Mouse (Mus musculus) gastrocnemius, postnatal 4 days (tissue): ENCODE data around the gene Tgfa. TPM values are rescaled to one million over a fixed set of nuclear protein-coding genes. Genes with fewer than 3 reads are reported as not detected.

Experiments used
- DNase-seq, 2 experiments: peaks; one replicate each; pipeline ENCODE4 v3.0.0; 2021 to 2022; ENCODE audit warnings: low spot score in 2 of 2, mixed read lengths in 2 of 2
- total RNA-seq, 2 experiments: library from RNA; stranded (reverse); gene quantifications; 2 replicates each; pipeline ENCODE4 v1.2.3; 2021

Tgfa gene
- total RNA-seq, 2 experiments from 2014 or later = 0.29 TPM

DNA sequence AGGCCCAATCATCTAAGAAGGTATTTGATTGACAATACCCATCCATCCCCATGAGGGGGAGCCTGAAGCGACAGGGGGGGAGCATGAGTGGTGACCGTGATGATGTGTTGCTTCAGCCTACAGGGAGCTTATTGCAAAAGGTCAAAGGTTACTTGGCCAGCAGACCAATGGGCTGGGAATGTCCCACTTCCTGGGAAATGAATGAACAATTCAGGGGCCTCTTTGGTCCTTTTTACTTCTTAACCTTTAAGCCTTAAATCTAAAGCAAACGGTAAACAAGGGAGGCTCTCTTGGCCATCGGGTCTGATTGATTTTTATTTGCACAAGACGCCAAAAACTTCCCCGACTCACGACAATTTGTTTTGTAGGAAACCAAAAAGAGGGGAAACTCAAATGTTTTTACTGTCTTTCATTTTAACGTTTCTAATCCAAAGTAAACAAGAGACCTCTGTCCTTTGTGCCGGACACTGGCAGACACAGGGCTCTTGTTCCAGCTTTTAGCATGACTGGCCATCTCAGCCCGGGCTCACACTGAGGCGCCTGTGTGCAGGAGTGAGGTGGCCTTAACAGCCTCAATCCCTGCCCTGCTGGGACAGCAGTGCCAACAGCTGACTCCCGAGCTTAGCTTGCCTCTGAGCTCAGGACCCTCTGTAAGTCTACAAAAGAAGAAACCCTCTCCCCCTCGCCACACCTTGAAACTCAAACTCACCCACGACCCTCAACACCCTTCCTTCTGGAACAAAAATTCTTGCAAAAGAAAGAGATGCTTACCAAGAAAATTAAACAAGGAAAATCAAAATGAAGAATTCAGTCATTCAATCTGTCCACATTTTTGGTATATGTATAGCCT is 8.7 kb upstream of the Tgfa start:
- no peak for DNase-seq

DNA sequence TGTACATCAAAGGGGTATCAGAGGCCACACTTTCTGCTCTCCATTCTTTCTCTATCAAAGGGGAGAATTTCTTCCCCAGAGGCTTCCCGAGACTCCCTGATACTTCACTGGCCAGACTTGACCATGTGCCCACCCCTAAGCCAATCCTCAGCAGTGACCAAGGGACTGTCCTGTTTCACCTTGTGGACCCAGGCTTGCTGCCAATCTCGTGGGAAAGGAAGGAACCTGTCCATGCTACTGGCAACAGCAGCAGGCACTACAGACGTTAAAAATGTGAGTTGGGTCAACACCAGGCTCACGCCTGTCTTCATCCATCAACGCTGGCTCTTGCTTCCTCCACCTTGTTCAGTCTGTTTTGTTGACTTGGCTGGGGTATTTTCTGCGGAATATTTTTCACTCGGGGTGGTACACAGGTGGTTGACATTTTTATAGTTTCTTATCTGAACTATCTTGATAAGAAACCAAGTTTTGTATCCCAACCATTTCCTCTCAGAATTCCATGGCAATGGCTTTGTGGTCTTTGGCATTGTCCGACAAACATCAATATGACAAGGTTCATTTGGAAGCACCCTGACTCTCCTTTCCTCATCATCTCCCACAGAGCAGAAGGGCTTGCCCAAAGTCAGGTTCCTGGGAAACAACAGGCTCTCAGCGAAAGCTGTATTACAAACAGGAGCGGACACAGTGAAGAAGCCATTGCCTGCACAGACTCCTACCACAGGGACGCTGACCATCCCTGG is 6.1 kb upstream of the Tgfa start:
- no peak for DNase-seq

GRCm38 (mm10) chr6:86190622-86191021 is 4.4 kb upstream of the Tgfa start:
- DNase-seq = no peak

DNA sequence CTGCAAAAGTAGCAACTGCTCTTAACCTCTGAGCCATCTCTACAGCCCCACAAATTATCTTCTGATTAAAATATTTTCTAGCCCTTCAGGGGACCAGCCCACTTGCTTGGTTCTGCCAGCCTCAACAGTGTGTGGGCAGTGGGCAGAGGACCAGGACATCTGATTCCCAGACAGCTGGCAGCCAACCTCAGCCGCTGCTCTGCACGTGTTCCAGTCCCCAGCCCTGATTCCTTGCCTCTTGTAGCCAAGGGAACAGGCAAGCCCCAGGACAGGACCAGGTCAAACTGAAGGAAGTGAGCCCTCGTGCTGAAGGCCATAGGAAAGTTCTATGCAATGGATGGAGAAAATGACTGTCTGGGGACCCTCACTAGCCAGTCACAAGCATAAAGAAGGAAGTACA is 2.0 kb upstream of the Tgfa start:
- no peak for DNase-seq

- peak in 1 of 2 experiments; percentile 53 for DNase-seq
Measured at GRCm38 (mm10) chr6:86193879-86194278, 1.1 kb upstream of the Tgfa start.

DNA sequence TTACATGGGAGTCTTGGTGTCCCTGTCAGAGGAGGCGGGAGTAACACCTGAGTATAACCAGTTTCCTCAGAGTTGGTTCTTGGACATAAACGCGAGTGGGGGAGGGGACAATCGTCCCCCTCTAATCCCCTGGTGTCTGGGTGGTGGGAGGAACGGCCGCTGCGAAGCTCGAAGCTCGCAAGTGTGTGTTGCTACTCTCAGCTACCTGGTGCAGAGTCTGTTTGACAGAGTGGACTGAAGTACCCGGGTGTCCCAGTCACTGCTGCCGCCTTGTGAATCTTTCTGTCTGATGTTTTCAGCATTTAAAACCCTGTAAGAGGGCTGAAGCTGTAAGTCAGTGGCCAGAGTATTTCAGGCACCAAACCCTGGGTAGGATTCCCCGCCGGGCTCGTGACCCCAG is 1.0 kb downstream of the Tgfa start:
- DNase-seq = no peak

DNA sequence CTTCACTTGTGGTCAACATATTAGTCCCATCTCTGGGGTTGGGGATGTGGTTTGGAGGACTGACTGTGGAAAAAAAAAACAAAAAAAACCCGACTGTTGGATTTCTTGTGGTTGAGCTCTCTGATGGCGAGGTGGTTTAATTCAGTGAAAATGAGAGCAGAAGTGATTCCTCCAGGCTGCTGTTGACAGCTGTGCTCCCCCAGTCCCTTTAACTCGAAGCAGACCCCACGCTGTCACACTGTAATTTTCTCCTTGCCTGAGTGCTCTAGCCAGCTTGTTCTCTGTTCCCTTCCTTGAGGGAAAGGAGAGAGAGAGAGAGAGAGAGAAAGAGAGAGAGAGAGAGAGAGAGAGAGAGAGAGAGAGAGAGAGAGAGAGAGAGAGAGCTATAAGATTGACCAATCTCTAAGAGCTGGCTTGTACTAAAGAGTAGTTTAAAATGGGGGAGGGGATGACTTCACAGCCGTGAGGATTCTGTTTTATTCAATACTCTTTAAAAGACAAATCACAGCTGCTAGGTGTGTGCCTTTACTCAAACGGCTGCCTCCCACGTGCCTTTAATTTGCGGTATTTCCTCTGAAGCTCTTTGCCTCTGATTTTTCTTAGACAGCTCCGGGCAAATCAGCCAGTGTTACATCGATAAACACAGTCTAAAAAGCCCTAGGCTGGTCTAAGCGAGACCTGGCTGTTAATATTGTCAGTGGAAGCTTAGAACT is 2.3 kb downstream of the Tgfa start:
- no peak for DNase-seq

DNA sequence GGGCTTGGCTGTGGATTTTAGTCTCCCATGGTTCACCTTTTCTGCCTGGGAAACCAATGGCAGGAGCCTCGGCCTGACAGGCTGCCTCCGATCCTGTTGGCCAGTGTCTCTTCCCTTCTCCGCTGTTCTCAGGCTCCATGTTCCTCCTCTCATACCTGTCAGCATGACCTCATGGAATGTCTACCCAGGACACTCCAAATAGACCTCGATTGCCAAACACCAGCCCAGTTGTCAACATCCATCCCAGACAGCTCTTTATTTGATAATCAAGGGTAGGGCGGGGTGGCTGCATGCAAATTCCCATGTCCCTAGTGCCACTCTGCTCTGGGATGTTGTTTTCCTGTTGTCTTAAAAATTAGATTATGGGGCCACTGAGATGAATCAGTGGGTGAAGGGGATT is 5.9 kb downstream of the Tgfa start:
- DNase-seq = no peak

- DNase-seq = no peak
Measured at GRCm38 (mm10) chr6:86203101-86203500, 8.1 kb downstream of the Tgfa start.

DNA sequence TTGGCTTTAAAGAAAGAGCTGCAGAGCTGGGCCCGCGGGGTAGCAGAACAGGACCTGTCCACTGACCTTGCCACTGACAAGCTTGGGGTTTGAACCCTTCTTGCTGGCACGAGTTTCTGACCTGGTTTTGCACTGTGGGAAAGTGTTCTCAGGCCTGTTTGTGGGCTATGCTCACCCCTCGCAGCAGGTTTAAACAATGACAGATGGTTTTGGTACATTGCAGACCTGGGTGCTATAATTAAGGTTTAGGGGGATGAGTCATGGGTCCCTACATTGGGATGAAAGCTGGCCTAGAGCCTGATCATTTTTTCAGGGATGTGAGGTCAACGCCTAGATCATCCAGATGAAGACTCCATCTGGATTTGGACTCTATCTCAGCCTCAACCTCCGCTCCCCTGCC is 11.0 kb downstream of the Tgfa start:
- no peak for DNase-seq

DNA sequence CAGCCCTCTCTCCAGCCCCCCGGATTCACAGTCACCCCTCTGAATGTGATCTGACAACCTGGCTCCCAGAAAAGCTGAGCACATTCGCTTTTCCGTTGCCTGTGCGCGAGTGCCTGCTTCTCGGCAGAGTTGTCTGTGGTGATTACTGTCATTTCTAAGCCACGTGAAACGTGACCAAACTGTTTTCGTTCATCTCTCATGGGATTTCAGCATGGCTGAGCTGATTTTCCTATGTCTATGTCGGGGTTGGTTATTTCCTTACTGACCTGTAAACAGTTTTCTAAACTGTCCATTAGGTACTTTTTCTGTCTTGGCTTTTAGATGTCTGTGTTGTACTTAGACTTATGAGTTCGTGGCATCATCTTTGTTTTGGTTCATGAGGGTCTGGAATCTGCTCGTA is 12.0 kb downstream of the Tgfa start:
- no peak for DNase-seq

DNA sequence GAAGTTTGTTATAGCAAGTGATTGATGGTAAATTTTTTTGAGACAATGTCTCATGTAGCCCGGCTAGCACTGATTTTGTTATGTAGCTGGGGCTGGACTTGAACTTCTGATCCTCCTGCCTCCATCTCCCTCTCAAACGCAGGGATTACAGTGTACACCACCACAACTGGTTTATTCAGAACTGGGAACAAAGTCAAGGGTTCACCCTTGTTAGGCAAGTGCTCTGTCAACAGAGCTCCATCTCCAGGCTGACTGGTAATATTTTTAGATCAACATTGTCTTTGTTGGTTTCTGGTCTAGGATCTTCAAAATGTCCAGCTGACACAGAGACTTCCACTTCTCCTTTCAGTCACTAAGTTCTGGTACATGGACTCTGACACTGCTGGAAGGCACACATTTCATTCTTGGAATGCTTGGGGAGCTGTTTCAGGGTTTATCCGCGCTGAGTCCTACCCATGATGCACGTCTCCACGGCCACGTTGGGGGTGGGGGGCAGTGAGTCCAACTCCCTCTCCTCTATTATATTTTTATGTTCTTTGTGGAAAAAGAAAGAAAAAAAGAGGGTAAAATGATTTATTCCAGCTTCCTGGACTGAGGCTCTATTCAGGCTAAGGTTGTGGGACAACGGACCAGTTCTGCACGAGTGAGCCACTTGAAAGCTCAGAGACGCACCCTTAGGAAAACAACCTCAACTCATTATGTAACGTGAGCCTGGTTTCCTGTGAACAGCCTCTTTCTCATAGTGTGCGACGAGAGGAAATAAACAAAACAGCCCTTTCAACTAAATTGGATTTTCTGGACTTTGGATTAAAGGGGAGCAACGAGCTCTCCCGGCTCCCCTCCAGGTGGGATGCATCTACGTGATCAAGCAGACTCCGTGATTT is 14.4 kb downstream of the Tgfa start:
- DNase-seq = no peak

DNA sequence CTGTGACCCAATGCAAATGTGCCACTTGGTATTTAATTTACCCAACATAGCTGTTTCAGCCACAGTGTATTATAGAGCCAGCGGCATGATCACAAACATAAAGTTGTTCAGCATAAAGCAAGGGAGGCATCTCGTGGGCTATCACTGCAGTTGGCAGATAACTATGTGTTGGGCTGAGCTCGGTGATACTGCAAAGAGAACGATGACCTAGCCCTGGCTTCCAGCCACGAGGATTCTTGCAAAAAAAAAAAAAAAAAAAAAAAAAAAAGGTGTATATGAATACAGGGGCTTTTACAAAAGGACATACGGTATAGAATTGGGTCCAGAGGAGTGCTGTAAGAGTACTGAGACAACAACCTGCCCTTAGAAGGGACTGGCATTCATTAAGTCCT is 15.0 kb downstream of the Tgfa start:
- DNase-seq = no peak

DNA sequence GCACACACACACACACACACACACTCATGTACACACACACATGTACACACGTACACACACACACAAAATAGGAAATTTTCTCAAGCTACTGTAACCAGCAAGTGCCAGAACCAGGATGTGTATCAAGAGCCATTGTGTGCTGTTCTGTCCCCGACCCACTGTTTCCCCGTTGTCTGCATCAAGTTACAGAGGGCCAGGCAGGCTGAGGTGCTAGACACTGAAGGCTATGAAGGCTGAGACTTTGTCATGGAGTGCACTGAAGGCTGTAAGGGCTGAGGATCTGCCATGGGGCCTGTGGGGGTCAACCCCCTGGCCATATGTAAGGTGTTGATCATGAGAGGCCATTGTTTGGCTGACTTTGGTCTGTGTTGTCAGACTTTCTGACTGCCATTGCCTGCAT is 15.6 kb downstream of the Tgfa start:
- no peak for DNase-seq

- no peak for DNase-seq
Measured at GRCm38 (mm10) chr6:86211081-86211763, 16.2 kb downstream of the Tgfa start.

DNA sequence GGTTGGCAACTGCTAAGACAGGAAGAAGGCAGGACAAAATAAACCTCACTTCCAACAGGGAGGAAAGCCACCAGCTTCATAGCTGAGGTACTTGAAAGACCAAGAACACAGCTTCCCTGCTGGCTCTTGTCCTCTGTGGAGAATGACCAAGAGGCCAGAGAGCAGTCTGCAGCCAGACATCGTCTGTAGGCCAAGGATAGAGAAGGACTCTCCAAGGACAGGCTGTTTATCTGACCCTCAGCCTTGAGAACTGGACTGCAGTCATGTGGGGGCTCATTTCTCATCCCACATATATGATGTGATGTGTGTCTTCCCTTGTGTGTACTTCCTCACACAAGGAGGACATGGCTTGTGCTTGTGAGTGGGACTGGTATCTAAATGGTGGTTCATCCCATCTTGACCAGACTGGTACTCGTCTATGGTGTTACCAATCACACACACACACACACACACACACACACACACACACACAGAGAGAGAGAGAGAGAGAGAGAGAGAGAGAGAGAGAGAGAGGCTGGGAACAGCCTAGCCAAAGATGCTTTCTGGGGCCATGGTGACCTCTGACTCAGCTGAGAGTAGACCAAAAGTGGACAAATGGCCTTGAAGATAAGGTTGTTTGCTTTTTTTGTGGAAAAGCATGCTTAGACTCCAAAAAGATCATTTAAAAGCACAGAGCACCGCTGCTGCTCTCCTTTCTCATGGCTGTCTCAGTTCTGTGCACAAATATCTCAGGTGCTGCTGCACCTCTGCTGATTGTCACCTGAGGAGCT is 18.0 kb downstream of the Tgfa start:
- no peak for DNase-seq

DNA sequence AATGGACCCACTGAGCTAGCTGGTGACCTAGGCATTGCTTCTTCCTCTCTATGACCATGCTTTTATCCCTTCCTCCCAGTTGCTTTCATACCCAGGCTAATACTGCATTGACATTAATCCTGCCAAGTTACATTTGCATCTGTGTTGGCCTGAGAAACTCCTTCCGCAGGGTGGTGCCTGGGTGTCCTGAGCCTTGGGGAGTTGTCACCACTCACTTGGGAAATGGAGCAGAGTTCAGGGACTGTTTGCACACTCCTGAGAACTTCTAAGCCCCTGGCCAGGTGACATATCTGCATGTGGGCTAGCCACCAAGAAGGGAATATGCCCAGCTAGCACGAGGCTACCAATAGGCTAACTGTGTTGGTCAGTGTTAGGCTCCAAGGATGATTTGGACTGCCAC is 23.0 kb downstream of the Tgfa start:
- DNase-seq = no peak

- no peak for DNase-seq
Measured at GRCm38 (mm10) chr6:86218739-86219138, 23.7 kb downstream of the Tgfa start.

DNA sequence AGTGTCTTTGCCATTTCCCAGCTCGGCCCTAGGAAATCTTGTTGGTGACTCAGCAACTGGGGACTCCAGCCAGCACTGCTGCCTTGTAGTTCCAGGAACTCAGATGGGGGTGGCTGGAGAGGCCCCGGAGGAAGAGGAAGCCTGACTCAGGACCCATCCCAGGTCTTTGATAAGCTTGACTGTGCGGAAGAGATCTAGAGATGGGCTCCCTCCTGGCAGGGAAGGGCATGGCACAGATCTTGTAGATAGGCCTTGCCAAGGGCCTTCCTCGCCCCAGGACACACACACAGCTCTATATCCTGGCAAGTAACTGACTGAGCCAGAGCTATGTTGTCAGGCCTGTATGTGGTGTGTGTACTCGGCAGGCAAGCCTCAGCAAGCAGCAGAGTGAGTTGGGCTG is 24.5 kb downstream of the Tgfa start:
- DNase-seq = peak in 1 of 2 experiments; percentile 18

DNA sequence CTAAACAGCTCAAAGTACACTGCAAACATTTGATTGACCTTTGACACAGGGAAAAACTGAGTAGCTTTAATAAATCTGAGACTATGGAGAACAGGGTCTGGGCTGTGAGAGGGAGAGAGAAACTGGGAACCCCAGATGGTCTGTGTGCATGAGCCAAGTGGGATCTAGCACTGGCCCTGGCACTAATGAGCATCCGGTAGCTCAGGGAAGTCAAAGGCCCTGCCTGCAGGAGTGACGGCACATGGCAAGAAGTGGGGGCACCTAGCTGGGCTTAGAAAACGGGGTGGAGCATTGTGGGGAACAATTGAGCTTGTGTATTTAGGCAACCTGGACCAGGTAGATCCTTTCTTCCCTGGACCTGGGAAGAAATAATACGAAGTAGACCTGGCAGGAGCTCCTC is 25.1 kb downstream of the Tgfa start:
- no peak for DNase-seq
